Mouse (Mus musculus) embryonic facial prominence, embryonic 15.5 days (tissue): ENCODE data around the gene Fgd2. TPM values are rescaled to one million over a fixed set of nuclear protein-coding genes. Genes with fewer than 3 reads are reported as not detected.
A peak's percentile ranks its signal among the peaks of the same experiment; 100 is the strongest.
"Not testable (repeated sequence)": the region's sequence is repeated elsewhere in the genome, so short reads cannot be mapped to it uniquely, and the experiment has no call there.

Experiments
- ATAC-seq: fragments of 200-750 bp; cut with Nextera tagmentation; 2 replicates; pipeline ENCODE4 v1.8.0; 2017; ENCODE audit warnings: low read depth, moderate TSS enrichment; ENCODE audit not compliant: insufficient number of reproducible peaks, low FRiP score, low TSS enrichment
- H3K27ac ChIP-seq: fragments of 300-500 bp; sonication (generic); replicated peaks from 2 replicates; pipeline ENCODE4 v1.5.1; 2015; ENCODE audit warnings: mild to moderate bottlenecking, inconsistent platforms
- H3K27me3 ChIP-seq: fragments of 300-500 bp; sonication (generic); 2 replicates; pipeline ENCODE4 v1.6.1; 2015; ENCODE audit warnings: inconsistent platforms
- H3K36me3 ChIP-seq: fragments of 300-500 bp; sonication (generic); 2 replicates; pipeline ENCODE4 v1.6.1; 2015; ENCODE audit warnings: mild to moderate bottlenecking, inconsistent platforms
- H3K4me1 ChIP-seq: fragments of 300-500 bp; sonication (generic); 2 replicates; pipeline ENCODE4 v1.6.1; 2015; ENCODE audit warnings: inconsistent platforms
- H3K4me2 ChIP-seq: fragments of 300-500 bp; sonication (generic); replicated peaks from 2 replicates; pipeline ENCODE4 v1.6.1; 2015; ENCODE audit warnings: mild to moderate bottlenecking, inconsistent platforms
- H3K4me3 ChIP-seq: fragments of 300-500 bp; sonication (generic); replicated peaks from 2 replicates; pipeline ENCODE4 v1.5.1; 2015; ENCODE audit warnings: mild to moderate bottlenecking, inconsistent platforms
- H3K9ac ChIP-seq: fragments of 300-500 bp; sonication (generic); 2 replicates; pipeline ENCODE4 v1.6.1; 2015; ENCODE audit warnings: inconsistent platforms
- H3K9me3 ChIP-seq: fragments of 300-500 bp; sonication (generic); replicated peaks from 2 replicates; pipeline ENCODE4 v1.6.1; 2016; ENCODE audit warnings: inconsistent platforms
- WGBS: fragments of 180-500 bp; shearing (Covaris S2); methylation state at CpG from one replicate; pipeline ENCODE4 v1.1.7; 2015; 5-methylcytosine and 5-hydroxymethylcytosine counted together
- polyA plus RNA-seq: library from polyadenylated mRNA; unstranded; fragments of >200 nt; fragmentation: Nextera tagmentation; extraction: Ambion mirVana; gene quantifications from 2 replicates; pipeline ENCODE4 v1.2.1, GENCODE M21; 2015

Fgd2 gene
- polyA plus RNA-seq, 1 experiment from 2014 or later: 14.5 TPM

- Histone ChIP-seq H3K27me3 (no peaks in the 10 kb centered on the region), H3K4me1 (peaks cover 18% of the 10 kb centered on the region), H3K9me3 (no peaks in the 10 kb centered on the region), H3K4me3 (no peak overlapping the region), H3K27ac (no peak overlapping the region), H3K9ac (no peak overlapping the region), H3K4me2 (no peak overlapping the region), H3K36me3 (no peaks in the 10 kb centered on the region)
- no peak for ATAC-seq
- 67% methylated on average over 8 of the region's 8 CpGs for WGBS
These were observed 30.6 kb downstream of the Fgd2 start for GRCm38 (mm10) chr17:29391280-29391679.

GRCm38 (mm10) chr17:29393335-29394089 is 32.8 kb downstream of the Fgd2 start:
- Histone ChIP-seq H3K9ac (no peak overlapping the region), H3K4me2 (no peak overlapping the region), H3K9me3 (no peaks in the 10 kb centered on the region), H3K4me1 (peaks cover 37% of the 10 kb centered on the region), H3K36me3 (no peaks in the 10 kb centered on the region), H3K4me3 (no peak overlapping the region), H3K27me3 (no peaks in the 10 kb centered on the region), H3K27ac (no peak overlapping the region)
- 56% methylated on average over 14 of the region's 14 CpGs for WGBS
- ATAC-seq: no peak

- peaks cover 33% of the 10 kb centered on the region for H3K4me1 ChIP-seq
- H3K4me2 ChIP-seq: no peak overlapping the region
- H3K9ac ChIP-seq: no peak overlapping the region
- no peak overlapping the region for H3K4me3 ChIP-seq
- ATAC-seq: no peak
- H3K27ac ChIP-seq: peak overlapping the region; percentile 12; the same call in 1 of the 2 replicates
- 26% methylated on average over 9 of the region's 9 CpGs for WGBS
- no peaks in the 10 kb centered on the region for H3K36me3 ChIP-seq
- H3K9me3 ChIP-seq: no peaks in the 10 kb centered on the region
- no peaks in the 10 kb centered on the region for H3K27me3 ChIP-seq
These were observed 33.5 kb downstream of the Fgd2 start for GRCm38 (mm10) chr17:29394106-29394760.

GRCm38 (mm10) chr17:29394761-29395160 is 34.0 kb downstream of the Fgd2 start:
- ATAC-seq: not testable (repeated sequence)
- 81% methylated on average over 2 of the region's 2 CpGs for WGBS

GRCm38 (mm10) chr17:29395381-29395780 is 34.7 kb downstream of the Fgd2 start:
- Histone ChIP-seq H3K4me2 (no peak overlapping the region), H3K27ac (no peak overlapping the region), H3K36me3 (no peaks in the 10 kb centered on the region), H3K27me3 (no peaks in the 10 kb centered on the region), H3K9ac (no peak overlapping the region), H3K4me3 (no peak overlapping the region), H3K9me3 (no peaks in the 10 kb centered on the region), H3K4me1 (peaks cover 33% of the 10 kb centered on the region)
- 56% methylated on average over 7 of the region's 7 CpGs for WGBS
- ATAC-seq: no peak

More at GRCm38 (mm10) chr17:29394761-29395160, 34.0 kb downstream of the Fgd2 start:
- not testable (repeated sequence) for H3K4me2 ChIP-seq, H3K9me3 ChIP-seq, H3K4me3 ChIP-seq, H3K9ac ChIP-seq, H3K27me3 ChIP-seq, H3K27ac ChIP-seq, H3K36me3 ChIP-seq
- H3K4me1 ChIP-seq: peaks cover 33% of the 10 kb centered on the region

GRCm38 (mm10) chr17:29396056-29396799 is 35.5 kb downstream of the Fgd2 start:
- H3K9me3 ChIP-seq: no peaks in the 10 kb centered on the region
- no peak overlapping the region for H3K27ac ChIP-seq
- H3K36me3 ChIP-seq: no peaks in the 10 kb centered on the region
- H3K4me2 ChIP-seq: no peak overlapping the region
- WGBS: 58% methylated on average over 6 of the region's 6 CpGs
- H3K4me1 ChIP-seq: peaks cover 33% of the 10 kb centered on the region
- ATAC-seq: no peak
- H3K27me3 ChIP-seq: no peaks in the 10 kb centered on the region
- H3K4me3 ChIP-seq: no peak overlapping the region
- no peak overlapping the region for H3K9ac ChIP-seq

GRCm38 (mm10) chr17:29396821-29397242 is 36.1 kb downstream of the Fgd2 start:
- 0 out of 2 replicates have a peak, but pooled peaks have one; percentile 16 for ATAC-seq
- H3K36me3 ChIP-seq: no peaks in the 10 kb centered on the region
- no peak overlapping the region for H3K9ac ChIP-seq
- H3K27ac ChIP-seq: no peak overlapping the region
- H3K9me3 ChIP-seq: no peaks in the 10 kb centered on the region
- no peaks in the 10 kb centered on the region for H3K27me3 ChIP-seq
- WGBS: 16% methylated on average over 6 of the region's 6 CpGs
- no peak overlapping the region; the same call in 1 of the 2 replicates for H3K4me2 ChIP-seq
- no peak overlapping the region for H3K4me3 ChIP-seq
- peaks cover 33% of the 10 kb centered on the region for H3K4me1 ChIP-seq

GRCm38 (mm10) chr17:29397480-29398433 is 37.0 kb downstream of the Fgd2 start:
- peak; percentile 35; the same call in 1 of the 2 replicates for ATAC-seq
- Histone ChIP-seq H3K27ac (peak overlapping the region; percentile 45), H3K27me3 (no peaks in the 10 kb centered on the region), H3K36me3 (no peaks in the 10 kb centered on the region), H3K4me3 (peak overlapping the region; percentile 34), H3K9me3 (no peaks in the 10 kb centered on the region), H3K9ac (peak overlapping the region; percentile 26; the same call in 1 of the 2 replicates), H3K4me2 (peak overlapping the region; percentile 65), H3K4me1 (peaks cover 33% of the 10 kb centered on the region)
- WGBS: 2% methylated on average over 27 of the region's 27 CpGs

- Histone ChIP-seq H3K27me3 (no peaks in the 10 kb centered on the region), H3K4me1 (peaks cover 31% of the 10 kb centered on the region), H3K9me3 (no peaks in the 10 kb centered on the region), H3K36me3 (no peaks in the 10 kb centered on the region), H3K4me2 (peak overlapping the region; percentile 65), H3K27ac (0 out of 2 replicates have a peak overlapping the region, but pooled peaks have one; percentile 45), H3K4me3 (peak overlapping the region; percentile 34), H3K9ac (no peak overlapping the region)
- 23% methylated on average over 17 of the region's 17 CpGs for WGBS
- ATAC-seq: no peak
These were observed 37.8 kb downstream of the Fgd2 start for GRCm38 (mm10) chr17:29398434-29399026.

GRCm38 (mm10) chr17:29399241-29399910 is 38.7 kb downstream of the Fgd2 start:
- no peaks in the 10 kb centered on the region for H3K27me3 ChIP-seq
- no peak overlapping the region for H3K27ac ChIP-seq
- H3K4me1 ChIP-seq: peaks cover 24% of the 10 kb centered on the region
- H3K9ac ChIP-seq: no peak overlapping the region
- no peak overlapping the region for H3K4me3 ChIP-seq
- H3K36me3 ChIP-seq: no peaks in the 10 kb centered on the region
- ATAC-seq: no peak
- H3K4me2 ChIP-seq: no peak overlapping the region
- no peaks in the 10 kb centered on the region for H3K9me3 ChIP-seq
- 63% methylated on average over 14 of the region's 14 CpGs for WGBS
